Mouse (Mus musculus) CH12F3 (cell line): ENCODE measurements around the gene Gpr173.
"Not testable (repeated sequence)": the region's sequence is repeated elsewhere in the genome, so short reads cannot be mapped to it uniquely, and the experiment has no call there.

Experiments
- in situ Hi-C: fragments of 300-500 bp; cut with MboI; formaldehyde crosslinking; loops from 2 replicates; pipeline ENCODE4 v1.14.3; 2020; ENCODE audit warnings: low sequenced_read_pairs

The Gpr173 gene

GRCm38 (mm10) chrX:152368397-152369273 is at the start of gene Gpr173:
Gene Gpr173 (minus strand): TSS chrX:152368704.
- in situ Hi-C loops = no loop called here

GRCm38 (mm10) chrX:152403251-152403650 is 34.7 kb upstream of the Gpr173 start:
- in situ Hi-C loops = no loop called here

- in situ Hi-C loops = no loop called here
These were observed 31.6 kb upstream of the Gpr173 start for GRCm38 (mm10) chrX:152400096-152400495.

- in situ Hi-C loops = no loop called here
These were observed 479 bp downstream of the Gpr173 start for GRCm38 (mm10) chrX:152368054-152368396.

- in situ Hi-C loops = no loop called here
These were observed 2.1 kb downstream of the Gpr173 start for GRCm38 (mm10) chrX:152366418-152366817.

GRCm38 (mm10) chrX:152352553-152353153 is 15.9 kb downstream of the Gpr173 start:
- in situ Hi-C loops = no loop called here

GRCm38 (mm10) chrX:152347041-152347440 is 21.5 kb downstream of the Gpr173 start:
- in situ Hi-C loops = no loop called here

- in situ Hi-C loops = no loop called here
These were observed 21.9 kb downstream of the Gpr173 start for GRCm38 (mm10) chrX:152346587-152346986.

GRCm38 (mm10) chrX:152342903-152343302 is 25.6 kb downstream of the Gpr173 start:
- in situ Hi-C loops = no loop called here

GRCm38 (mm10) chrX:152342358-152342901 is 26.1 kb downstream of the Gpr173 start, which contains the start of gene Tspyl2:
Gene Tspyl2 (minus strand): TSS chrX:152342425.
- in situ Hi-C loops = no loop called here

- in situ Hi-C loops = no loop called here
These were observed 27.0 kb downstream of the Gpr173 start for GRCm38 (mm10) chrX:152341496-152341895.

- in situ Hi-C loops = no loop called here
These were observed 31.8 kb downstream of the Gpr173 start for GRCm38 (mm10) chrX:152336546-152337332.

GRCm38 (mm10) chrX:152336123-152336522 is 32.4 kb downstream of the Gpr173 start:
- in situ Hi-C loops = not testable (repeated sequence)

- in situ Hi-C loops = not testable (repeated sequence)
These were observed 39.1 kb downstream of the Gpr173 start for GRCm38 (mm10) chrX:152329400-152329799.

GRCm38 (mm10) chrX:152327689-152328052 is 40.8 kb downstream of the Gpr173 start:
- in situ Hi-C loops = no loop called here

GRCm38 (mm10) chrX:152326996-152327688 is 41.4 kb downstream of the Gpr173 start, which contains the start of gene Kantr:
Gene Kantr (minus strand): TSS chrX:152327495.
- in situ Hi-C loops = no loop called here

- in situ Hi-C loops = no loop called here
These were observed 44.9 kb downstream of the Gpr173 start for GRCm38 (mm10) chrX:152323584-152323983.

GRCm38 (mm10) chrX:152322776-152323175 is 45.7 kb downstream of the Gpr173 start:
- in situ Hi-C loops = no loop called here

- in situ Hi-C loops = no loop called here
These were observed 48.0 kb downstream of the Gpr173 start for GRCm38 (mm10) chrX:152320535-152320934.

GRCm38 (mm10) chrX:152307942-152308341 is 60.6 kb downstream of the Gpr173 start:
- in situ Hi-C loops = no loop called here
